Mouse (Mus musculus) liver, embryonic 14.5 days (tissue): ENCODE measurements around the gene Klc2.

ENCODE experiments used
- CTCF ChIP-seq: IDR thresholded peaks from 2 replicates; pipeline ENCODE4 v1.5.1; 2016; ENCODE audit warnings: antibody characterized with exemption, low read depth, control low read depth
- EP300 ChIP-seq: IDR thresholded peaks from 2 replicates; pipeline ENCODE4 v1.6.1; 2016; ENCODE audit warnings: antibody characterized with exemption, low read depth

- no peak for TF ChIP-seq EP300
- TF ChIP-seq CTCF: peak; percentile 78
These were observed 30.3 kb downstream of the Klc2 start, which contains the start of gene Yif1a for GRCm38 (mm10) chr19:5087884-5088728.
